11 mouse cellular contexts compared by ENCODE assay signal in genomic region chr4:105423727-105424201, GRCm38 (mm10).
A peak's percentile ranks its signal among the peaks of the same experiment; 100 is the strongest.
DNase-seq lines count a peak whose midpoint lies in the region; TF ChIP-seq lines count a peak whose summit lies in the region.
"Had no signal": no experiment of that assay in that cellular context is flagged by ENCODE, and none has a peak within 500 bp of the region (broad histone marks: within the 10 kb centered on the region; RNA-seq: fewer than 3 reads in every experiment).

No protein-coding gene starts in this region.

- H3K36me3 ChIP-seq in kidney, adult 2 months (ENCODE audit: control insufficient read depth, insufficient read depth, low read length): no peaks in the 10 kb centered on the region
- no peaks in the 10 kb centered on the region; the same call in 1 of the 2 replicates for H3K36me3 ChIP-seq in heart, adult 2 months (ENCODE audit: control insufficient read depth, insufficient read depth, low read length)
- H3K36me3 ChIP-seq: embryonic facial prominence, embryonic 12.5 days; liver, embryonic 15.5 days had no signal

- peak; percentile 66 for DNase-seq in kidney, adult 2 months
- DNase-seq in kidney, adult 18-20 months: no peak
- DNase-seq in NIH3T3 (ENCODE audit: low read depth): peak; percentile 44
- DNase-seq in heart, adult 2 months: peak; percentile 34 to 59
- DNase-seq in kidney, postnatal 14 days: peak; percentile 51
- no peak for DNase-seq in urinary bladder, postnatal 10 days (ENCODE audit: low spot score)
- DNase-seq in right cerebral cortex, postnatal 14 days: no peak
- no peak for DNase-seq in cerebellum, postnatal 4 days (ENCODE audit: low spot score in 2 of 2)
- DNase-seq: cerebellum, adult 11-12 months had no signal

- 55% methylated on average over 3 of the region's 3 CpGs for WGBS in kidney, adult 2 months
- 43% methylated on average over 3 of the region's 3 CpGs for WGBS in heart, adult 2 months

- no peaks in the 10 kb centered on the region for H3K79me2 ChIP-seq in heart, adult 2 months (replicated peaks; ENCODE audit: control insufficient read depth, insufficient read depth, low read length)

- no peak for TF ChIP-seq CTCF in kidney, adult 2 months (conservative IDR thresholded peaks at IDR 0.05; ENCODE audit: insufficient read depth, insufficient read length, low read depth, low read length)
- TF ChIP-seq CTCF in heart, adult 2 months (IDR thresholded peaks at IDR 0.05): peak; percentile 34

- intact Hi-C loops in heart, adult 2 months (cut with DNase I): loop anchor here (1.0 to 5.0 kb wide), 7 partner anchors 15 to 267 kb away; partner anchors contain the start of gene Plpp3

- H3K27me3 ChIP-seq in kidney, adult 2 months (replicated peaks; ENCODE audit: control insufficient read depth, insufficient read depth, low read length): no peaks in the 10 kb centered on the region
- H3K27me3 ChIP-seq in heart, adult 2 months (ENCODE audit: control insufficient read depth, insufficient read depth, low read length): no peaks in the 10 kb centered on the region
- H3K27me3 ChIP-seq: embryonic facial prominence, embryonic 12.5 days; liver, embryonic 15.5 days had no signal

- H3K4me3 ChIP-seq in kidney, adult 2 months (ENCODE audit: insufficient read depth, low read depth, low read length): no peak overlapping the region
- no peak overlapping the region for H3K4me3 ChIP-seq in heart, adult 2 months
- H3K4me3 ChIP-seq: embryonic facial prominence, embryonic 12.5 days; liver, embryonic 15.5 days had no signal

- H3K27ac ChIP-seq in kidney, adult 2 months (ENCODE audit: insufficient read depth, low read depth, low read length): peak overlapping the region; percentile 86
- H3K27ac ChIP-seq in heart, adult 2 months: peak overlapping the region; percentile 60
- H3K27ac ChIP-seq: embryonic facial prominence, embryonic 12.5 days; liver, embryonic 15.5 days had no signal

- no peak for TF ChIP-seq POLR2A in kidney, adult 2 months (IDR thresholded peaks at IDR 0.05; ENCODE audit: low read depth, low read length)
- 0 out of 2 replicates have a peak, but pooled peaks have one; percentile 30 for TF ChIP-seq POLR2A in heart, adult 2 months (IDR thresholded peaks at IDR 0.05; ENCODE audit: insufficient read depth, low read depth, low read length)

- H3K4me1 ChIP-seq in kidney, adult 2 months (ENCODE audit: control insufficient read depth, insufficient read depth, low read length): peaks cover 12% of the 10 kb centered on the region
- H3K4me1 ChIP-seq in heart, adult 2 months (ENCODE audit: control insufficient read depth, insufficient read depth, low read length): peaks cover 9% of the 10 kb centered on the region
- H3K4me1 ChIP-seq: liver, embryonic 15.5 days had no signal

- no peak overlapping the region for H3K9ac ChIP-seq in heart, adult 2 months (ENCODE audit: low read depth, low read length)
- H3K9ac ChIP-seq: embryonic facial prominence, embryonic 12.5 days; liver, embryonic 15.5 days had no signal

- TF ChIP-seq EP300 in heart, adult 2 months (IDR thresholded peaks at IDR 0.05; ENCODE audit: insufficient read depth, low read depth, low read length): peak; percentile 87

Comparison
In these comparisons a context has a peak if more than half of its experiments do, and no peak if none do; other contexts are left out.
1. DNase-seq: peak in kidney, adult 2 months (single experiment), NIH3T3 (single experiment), heart, adult 2 months (2 of 2) and kidney, postnatal 14 days (single experiment); none in kidney, adult 18-20 months (single experiment), urinary bladder, postnatal 10 days (single experiment), right cerebral cortex, postnatal 14 days (single experiment) and cerebellum, postnatal 4 days (0 of 2).